Mouse (Mus musculus): ENCODE results near the gene Edar.

Edar gene

GRCm38 (mm10) chr10:58601431-58601901 lies 74.0 kb downstream of the Edar start:
- peak; percentile 59 to 64 for DNase-seq

- DNase-seq, result no peak
Observed at GRCm38 (mm10) chr10:58600983-58601382, 74.5 kb downstream of the Edar start.

GRCm38 (mm10) chr10:58600151-58600550 lies 75.3 kb downstream of the Edar start:
- DNase-seq, result no peak

- DNase-seq, result no peak
Observed at GRCm38 (mm10) chr10:58595821-58596220, 79.6 kb downstream of the Edar start.

GRCm38 (mm10) chr10:58595197-58595596 lies 80.3 kb downstream of the Edar start:
- DNase-seq, result no peak

- DNase-seq, result no peak
Observed at GRCm38 (mm10) chr10:58594486-58594885, 81.0 kb downstream of the Edar start.

- DNase-seq, result no peak
Observed at GRCm38 (mm10) chr10:58585427-58586223, 89.8 kb downstream of the Edar start.

GRCm38 (mm10) chr10:58560521-58560920 lies 114.9 kb downstream of the Edar start:
- DNase-seq, result no peak

GRCm38 (mm10) chr10:58559901-58560300 lies 115.6 kb downstream of the Edar start:
- peak; percentile 10 to 30 for DNase-seq

- peak; percentile 51 to 53 for DNase-seq
Observed at GRCm38 (mm10) chr10:58559098-58559497, 116.4 kb downstream of the Edar start.

GRCm38 (mm10) chr10:58554693-58555387 lies 120.6 kb downstream of the Edar start:
- no peak for DNase-seq

All from cerebellum, adult 18-20 months (tissue).